15 mouse cellular contexts compared by ENCODE assay signal in genomic region chr11:66236557-66236956, GRCm38 (mm10).
"Had no signal": no experiment of that assay in that cellular context is flagged by ENCODE, and none has a peak within 500 bp of the region (broad histone marks: within the 10 kb centered on the region; RNA-seq: fewer than 3 reads in every experiment).

No protein-coding gene starts in this region.

- H3K4me2 ChIP-seq: kidney, embryonic 15.5 days; limb, embryonic 12.5 days; liver, embryonic 13.5 days; midbrain, embryonic 11.5 days; midbrain, embryonic 15.5 days; stomach, embryonic 15.5 days had no signal

- H3K4me1 ChIP-seq: kidney, embryonic 15.5 days; limb, embryonic 12.5 days; liver, embryonic 13.5 days; megakaryocyte, embryonic 14.5 days; midbrain, embryonic 15.5 days; stomach, embryonic 15.5 days had no signal

- H3K9me3 ChIP-seq: kidney, embryonic 15.5 days; limb, embryonic 12.5 days; liver, embryonic 13.5 days; megakaryocyte, embryonic 14.5 days; midbrain, embryonic 15.5 days; stomach, embryonic 15.5 days had no signal

- DNase-seq: kidney, adult 18-20 months; kidney, postnatal 25 days; liver; liver, embryonic 13.5 days; liver, postnatal 0 days; lung, postnatal 10 days; right cerebral cortex, postnatal 14 days; thymus, postnatal 36 days had no signal

- H3K4me3 ChIP-seq: kidney, embryonic 15.5 days; limb, embryonic 12.5 days; liver, embryonic 13.5 days; megakaryocyte, embryonic 14.5 days; midbrain, embryonic 15.5 days; stomach, embryonic 15.5 days had no signal

- H3K9ac ChIP-seq: kidney, embryonic 15.5 days; limb, embryonic 12.5 days; liver, embryonic 13.5 days; liver, postnatal 0 days; midbrain, embryonic 15.5 days; stomach, embryonic 15.5 days had no signal

- H3K27ac ChIP-seq: kidney, embryonic 15.5 days; limb, embryonic 12.5 days; liver, embryonic 13.5 days; macrophage; midbrain, embryonic 15.5 days; stomach, embryonic 15.5 days had no signal

- ATAC-seq: liver, postnatal 0 days; midbrain, embryonic 15.5 days had no signal

- H3K36me3 ChIP-seq: kidney, embryonic 15.5 days; limb, embryonic 12.5 days; liver, embryonic 13.5 days; midbrain, embryonic 15.5 days; stomach, embryonic 15.5 days had no signal

- H3K27me3 ChIP-seq: kidney, embryonic 15.5 days; liver, embryonic 13.5 days; megakaryocyte, embryonic 14.5 days; midbrain, embryonic 15.5 days; stomach, embryonic 15.5 days had no signal
